Mouse (Mus musculus) bone marrow, adult 2 months (tissue): Measurements from ENCODE around the gene F2rl1.

Source experiments
- CTCF ChIP-seq: fragments of 200-500 bp; IDR thresholded peaks from 2 replicates; pipeline ENCODE4 v1.5.1; 2011; ENCODE audit warnings: low read length, control low read depth; ENCODE audit not compliant: control insufficient read depth, insufficient read depth
- POLR2A ChIP-seq: fragments of 200-500 bp; IDR thresholded peaks from 2 replicates; pipeline ENCODE4 v1.6.1; 2011; ENCODE audit warnings: low read depth, mild to moderate bottlenecking, control low read depth, low read length, borderline replicate concordance; ENCODE audit not compliant: control insufficient read depth

DNA sequence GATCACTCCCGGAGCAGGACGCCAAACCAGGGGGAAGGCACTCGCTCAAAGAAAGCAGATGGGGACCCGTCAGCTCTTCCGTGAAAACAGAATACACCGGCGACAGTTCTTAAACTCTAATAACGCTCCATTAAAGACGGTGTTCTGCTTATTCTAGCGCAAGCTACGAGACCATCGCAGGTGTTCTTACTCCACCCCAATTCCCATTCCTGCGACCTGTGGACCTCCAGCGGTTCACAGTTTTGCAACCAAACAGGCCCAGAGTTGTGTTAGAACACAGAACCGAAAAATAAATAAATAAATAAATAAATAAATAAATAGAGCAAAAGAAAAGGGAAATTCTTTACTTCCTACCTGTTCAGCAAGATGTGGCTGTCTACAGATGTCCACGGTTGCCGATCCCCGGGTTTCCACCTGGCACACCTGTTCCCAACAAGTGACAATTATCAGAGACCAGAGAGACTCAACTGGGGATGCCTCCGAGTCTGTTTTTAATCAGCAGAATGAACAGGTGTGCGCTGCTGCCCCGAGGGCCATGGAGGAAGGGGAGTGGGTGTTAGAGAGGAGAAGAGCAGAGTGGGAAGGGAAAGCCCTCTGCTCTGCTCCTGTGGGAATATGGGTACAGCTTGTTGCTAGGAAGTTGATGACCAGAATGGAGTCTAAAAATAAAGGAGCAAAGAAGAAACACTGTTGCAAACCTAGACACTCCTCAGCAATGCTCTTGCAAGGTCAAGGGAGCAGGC is 46.2 kb downstream of the F2rl1 start, which contains the start of gene S100z:
- TF ChIP-seq POLR2A (no peak), CTCF (no peak)
